Mouse (Mus musculus): Measurements from ENCODE around the gene Mbtps2. TPM values are rescaled to one million over a fixed set of nuclear protein-coding genes. Genes with fewer than 3 reads are reported as not detected.

Mbtps2 gene
- 10 to 100 TPM in 1 of 2 experiments, 1 to 10 TPM in 1; 9.6 to 11.0 TPM for total RNA-seq (2023)

GRCm38 (mm10) chrX:157598186-157598996, at the start of gene Mbtps2:
TSS of gene Mbtps2 (minus strand) at chrX:157598715.

DNA sequence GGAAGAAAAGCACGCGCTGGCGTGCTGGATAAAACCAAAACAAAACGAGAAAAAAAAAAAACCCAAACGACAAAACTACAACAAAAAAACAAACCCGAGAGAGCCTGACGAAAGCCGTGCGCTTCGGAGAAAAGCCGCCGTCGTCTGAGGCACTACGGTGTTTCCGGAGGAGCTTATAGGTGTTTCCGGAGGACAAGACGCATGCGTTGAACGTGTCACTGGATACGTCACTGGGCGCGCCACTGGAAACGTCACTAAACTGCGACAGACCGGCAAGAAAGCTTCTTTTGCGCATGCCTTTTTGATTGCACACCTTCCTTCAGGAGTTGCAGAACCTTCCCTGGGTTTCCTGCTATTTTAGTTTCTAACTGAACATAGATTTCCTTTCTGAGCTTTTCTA, 29.7 kb downstream of the Mbtps2 start, which contains the start of gene Yy2:
Gene Yy2 (minus strand): TSS at position 146 of the 400 bp plus-strand sequence.

DNA sequence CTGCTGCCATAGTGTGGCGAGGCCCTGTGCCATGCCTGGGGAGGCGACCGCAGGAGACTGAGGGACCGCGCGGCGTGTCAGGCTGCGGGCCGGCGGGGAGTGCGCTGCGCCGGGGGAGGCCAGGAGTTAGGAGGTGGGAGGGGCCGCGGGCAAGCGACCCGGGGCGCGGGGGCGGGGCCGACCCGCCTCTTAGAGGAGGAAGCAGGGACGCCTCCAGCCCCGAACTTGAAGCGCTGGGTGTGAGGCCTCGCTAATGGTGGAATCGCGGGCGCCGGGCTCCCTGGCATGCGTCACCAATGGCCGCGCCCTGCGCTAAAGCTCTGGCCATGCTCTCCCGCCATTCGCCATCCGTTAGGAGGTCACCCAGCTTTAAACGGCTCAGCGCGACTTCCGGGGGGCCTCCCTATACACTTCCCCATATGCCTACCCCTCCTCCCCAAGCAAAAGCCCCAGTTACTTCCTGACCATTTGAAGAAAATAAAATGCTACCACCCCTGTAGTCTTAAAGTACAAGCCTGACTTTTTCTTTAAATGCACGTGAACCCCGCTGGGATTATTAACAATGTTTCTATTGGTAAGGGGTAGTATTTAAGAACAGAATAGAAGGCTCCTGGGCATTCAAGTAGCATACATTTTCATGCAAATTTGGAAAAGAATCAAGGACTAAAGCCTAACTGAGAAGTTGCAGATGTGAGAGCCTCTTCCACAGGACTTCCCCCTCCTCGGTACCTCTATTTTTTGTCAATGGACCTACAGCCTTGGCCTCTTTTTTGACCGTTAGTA, 106.4 kb downstream of the Mbtps2 start, which contains the start of gene Sms:
Gene Sms (minus strand): TSS at position 344 of the 783 bp plus-strand sequence.

Other genes with a start within 250 kb of the Mbtps2 start
- 1 to 10 TPM in 1 of 2 experiments, under 1 TPM in 1; 0.64 to 1.4 TPM for gene Phex, start 183.4 kb downstream of the Mbtps2 start, total RNA-seq (2023)
- 10 to 100 TPM; 11.6 to 14.8 TPM for gene Sms, start 106.4 kb downstream of the Mbtps2 start, total RNA-seq (2023)
- gene Yy2, start 29.7 kb downstream of the Mbtps2 start, total RNA-seq (2023) = under 1 TPM in 1 of 2 experiments, not detected in 1; 0.46 TPM
- gene Smpx, start 100.2 kb upstream of the Mbtps2 start, total RNA-seq (2023) = not detected
- not detected for gene Klhl34, start 219.7 kb upstream of the Mbtps2 start, total RNA-seq (2023)